Mouse (Mus musculus) heart, embryonic 14.5 days (tissue): ENCODE results near the gene Clcc1. TPM values are rescaled to one million over a fixed set of nuclear protein-coding genes. Genes with fewer than 3 reads are reported as not detected.
A peak's percentile ranks its signal among the peaks of the same experiment; 100 is the strongest.

Experiments
- ATAC-seq: fragments of 200-750 bp; cut with Nextera tagmentation; 2 replicates; pipeline ENCODE4 v1.8.0; 2017; ENCODE audit warnings: low read depth, moderate TSS enrichment; ENCODE audit not compliant: insufficient number of reproducible peaks, insufficient read depth, low FRiP score
- H3K27ac ChIP-seq, 2 experiments: fragments of 200-500 bp in 1 of 2; fragments of 300-500 bp in 1 of 2; sonication (generic) in 1 of 2; replicated peaks in 1 of 2; 2 replicates each; pipeline ENCODE4 v1.5.1; 2012 to 2014; ENCODE audit warnings: low read depth in 2 of 2, low read length in 2 of 2, control low read depth in 1 of 2, mild to moderate bottlenecking in 1 of 2, mixed read lengths in 1 of 2; ENCODE audit not compliant: control insufficient read depth in 1 of 2, insufficient read depth in 1 of 2
- H3K27me3 ChIP-seq: fragments of 300-500 bp; sonication (generic); 2 replicates; pipeline ENCODE4 v1.6.1; 2014; ENCODE audit warnings: mild to moderate bottlenecking, low read length, control low read depth; ENCODE audit not compliant: control insufficient read depth, insufficient read depth
- H3K36me3 ChIP-seq: fragments of 300-500 bp; sonication (generic); 2 replicates; pipeline ENCODE4 v1.6.1; 2014; ENCODE audit warnings: mild to moderate bottlenecking, control low read depth, low read length, mixed read lengths; ENCODE audit not compliant: control insufficient read depth, insufficient read depth
- H3K4me1 ChIP-seq, 2 experiments: fragments of 200-500 bp in 1 of 2; fragments of 300-500 bp in 1 of 2; sonication (generic) in 1 of 2; 2 replicates each; pipeline ENCODE4 v1.6.1; 2012 to 2014; ENCODE audit warnings: low read length in 2 of 2, control low read depth in 1 of 2, mixed read lengths in 1 of 2; ENCODE audit not compliant: control insufficient read depth in 2 of 2, insufficient read depth in 2 of 2
- H3K4me2 ChIP-seq: fragments of 300-500 bp; sonication (generic); 2 replicates; pipeline ENCODE4 v1.6.1; 2014; ENCODE audit warnings: mild to moderate bottlenecking, low read length
- H3K4me3 ChIP-seq, 2 experiments: fragments of 200-500 bp in 1 of 2; fragments of 300-500 bp in 1 of 2; sonication (generic) in 1 of 2; 2 replicates each; pipeline ENCODE4 v1.5.1; 2012 to 2014; ENCODE audit warnings: low read length in 2 of 2, mild to moderate bottlenecking in 2 of 2, control low read depth in 1 of 2, low read depth in 1 of 2, moderate library complexity in 1 of 2; ENCODE audit not compliant: control insufficient read depth in 1 of 2, insufficient read depth in 1 of 2
- H3K9ac ChIP-seq: fragments of 300-500 bp; sonication (generic); 2 replicates; pipeline ENCODE4 v1.6.1; 2014; ENCODE audit warnings: mild to moderate bottlenecking, low read length
- H3K9me3 ChIP-seq: fragments of 300-500 bp; sonication (generic); 2 replicates; pipeline ENCODE4 v1.6.1; 2016; ENCODE audit warnings: low read length, control low read depth; ENCODE audit not compliant: control insufficient read depth
- WGBS: fragments of 180-500 bp; shearing (Covaris S2); extraction: QIAGEN DNeasy Blood & Tissue Kit; methylation state at CpG from one replicate; pipeline ENCODE4 v1.1.7; 2014; 5-methylcytosine and 5-hydroxymethylcytosine counted together
- polyA plus RNA-seq: library from polyadenylated mRNA; unstranded; fragments of >200 nt; fragmentation: Nextera tagmentation; extraction: Ambion mirVana; gene quantifications from 2 replicates; pipeline ENCODE4 v1.2.1, GENCODE M21; 2014

Gene Clcc1
- polyA plus RNA-seq, 1 experiment from 2014 or later, result 45.9 TPM

GRCm38 (mm10) chr3:108721076-108721991 is 67.6 kb downstream of the Clcc1 start:
- H3K4me3 ChIP-seq, result peak overlapping the region; percentile 65 to 86
- no peaks in the 10 kb centered on the region for H3K9me3 ChIP-seq
- peak overlapping the region; percentile 67 for H3K4me2 ChIP-seq
- 0 out of 4 replicates have a peak, but pooled peaks cover 0 to 6% of the 10 kb centered on the region in 2 experiments for H3K4me1 ChIP-seq
- no peaks in the 10 kb centered on the region for H3K36me3 ChIP-seq
- peak overlapping the region; percentile 11 to 85; a peak in 3 of 4 replicates for H3K27ac ChIP-seq
- peak; percentile 7; the same call in 1 of the 2 replicates for ATAC-seq
- WGBS, result 1% methylated on average over 44 of the region's 44 CpGs
- no peaks in the 10 kb centered on the region for H3K27me3 ChIP-seq
- peak overlapping the region; percentile 91 for H3K9ac ChIP-seq

GRCm38 (mm10) chr3:108722036-108722872 is 68.5 kb downstream of the Clcc1 start, which contains the start of gene Gpsm2:
TSS of gene Gpsm2 (minus strand) at chr3:108722309.
- 3% methylated on average over 43 of the region's 53 CpGs for WGBS
- Histone ChIP-seq H3K36me3 (no peaks in the 10 kb centered on the region), H3K4me3 (peak within 1 kb of the TSS; percentile 65 to 86), H3K27ac (peak within 1 kb of the TSS; percentile 83 to 85), H3K27me3 (no peaks in the 10 kb centered on the region), H3K9ac (peak within 1 kb of the TSS; percentile 91), H3K9me3 (no peaks in the 10 kb centered on the region), H3K4me1 (0 out of 4 replicates have a peak, but pooled peaks cover 0 to 6% of the 10 kb centered on the region in 2 experiments), H3K4me2 (peak within 1 kb of the TSS; percentile 67)
- peak; percentile 99 for ATAC-seq

- Histone ChIP-seq H3K4me1 (peaks cover 0 to 2% of the 10 kb centered on the region in 2 experiments; a peak in 2 of 4 replicates), H3K27ac (no peak overlapping the region), H3K27me3 (no peaks in the 10 kb centered on the region), H3K9ac (no peak overlapping the region), H3K9me3 (no peaks in the 10 kb centered on the region), H3K36me3 (no peaks in the 10 kb centered on the region), H3K4me3 (no peak overlapping the region), H3K4me2 (no peak overlapping the region)
- ATAC-seq, result no peak
- WGBS, result 85% methylated on average over 7 of the region's 7 CpGs
Observed at GRCm38 (mm10) chr3:108726413-108726812, 72.7 kb downstream of the Clcc1 start.

- Histone ChIP-seq H3K4me2 (no peak overlapping the region), H3K9me3 (no peaks in the 10 kb centered on the region), H3K36me3 (no peaks in the 10 kb centered on the region), H3K9ac (no peak overlapping the region), H3K4me3 (no peak overlapping the region), H3K4me1 (peaks cover 0 to 2% of the 10 kb centered on the region in 2 experiments; a peak in 2 of 4 replicates), H3K27me3 (no peaks in the 10 kb centered on the region), H3K27ac (no peak overlapping the region)
- ATAC-seq, result no peak
Observed at GRCm38 (mm10) chr3:108727344-108727743, 73.6 kb downstream of the Clcc1 start.

- Histone ChIP-seq H3K36me3 (no peaks in the 10 kb centered on the region), H3K27ac (no peak overlapping the region)
- WGBS, result 76% methylated on average over 3 of the region's 3 CpGs
Observed at GRCm38 (mm10) chr3:108727776-108728175, 74.1 kb downstream of the Clcc1 start.

More at GRCm38 (mm10) chr3:108727776-108728175, 74.1 kb downstream of the Clcc1 start:
- Histone ChIP-seq H3K4me3 (no peak overlapping the region), H3K27me3 (no peaks in the 10 kb centered on the region), H3K9ac (no peak overlapping the region), H3K9me3 (no peaks in the 10 kb centered on the region), H3K4me2 (no peak overlapping the region), H3K4me1 (peaks cover 0 to 2% of the 10 kb centered on the region in 2 experiments; a peak in 2 of 4 replicates)
- no peak for ATAC-seq

Other genes starting within 250 kb of the Clcc1 start
- gene Celsr2, start 238.4 kb upstream of the Clcc1 start, polyA plus RNA-seq, result 2.5 and 3.1 TPM in 2 replicates
- 84.5 and 85.2 TPM in 2 replicates for gene Sars, start 208.7 kb upstream of the Clcc1 start, polyA plus RNA-seq
- gene 1700013F07Rik, start 119.8 kb upstream of the Clcc1 start, polyA plus RNA-seq, result not detected in 2 replicates
- 0.73 and 0.80 TPM in 2 replicates for gene 5330417C22Rik, start 117.4 kb upstream of the Clcc1 start, polyA plus RNA-seq
- 32.1 and 35.6 TPM in 2 replicates for gene Tmem167b, start 91.4 kb upstream of the Clcc1 start, polyA plus RNA-seq
- gene Taf13, start 82.2 kb upstream of the Clcc1 start, polyA plus RNA-seq, result 23.3 and 24.8 TPM in 2 replicates
- 8.0 and 10.0 TPM in 2 replicates for gene Wdr47, start 62.6 kb upstream of the Clcc1 start, polyA plus RNA-seq
- gene Gpsm2, start 68.4 kb downstream of the Clcc1 start, polyA plus RNA-seq, result 27.5 and 30.4 TPM in 2 replicates
- gene Aknad1, start 85.7 kb downstream of the Clcc1 start, polyA plus RNA-seq, result not detected in 2 replicates
- gene Stxbp3, start 186.6 kb downstream of the Clcc1 start, polyA plus RNA-seq, result 28.4 and 31.6 TPM in 2 replicates
- 0.05 and 0.20 TPM in 2 replicates for gene Fndc7, start 236.1 kb downstream of the Clcc1 start, polyA plus RNA-seq